ENCODE assay signal across 18 mouse cellular contexts in the genomic region with DNA sequence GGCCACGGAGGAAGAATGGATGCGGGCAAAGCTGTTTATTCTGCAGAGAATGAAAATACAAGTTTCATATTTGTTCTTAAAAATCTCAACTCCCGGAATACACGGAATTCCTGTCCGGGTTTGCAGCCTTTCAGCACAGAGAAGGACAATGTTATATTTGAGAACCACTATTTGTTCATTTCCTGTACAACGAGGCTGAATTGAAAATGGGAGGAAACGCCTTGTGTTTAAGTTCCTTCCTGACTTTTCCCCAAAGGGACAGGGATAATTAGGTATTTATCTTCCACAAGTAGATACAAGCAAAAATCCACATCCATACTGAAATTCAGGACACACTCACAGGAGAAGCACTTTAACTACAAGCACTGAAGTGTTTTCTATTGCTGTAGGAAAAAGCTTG. TPM values are rescaled to one million over a fixed set of nuclear protein-coding genes. Genes with fewer than 3 reads are reported as not detected.
A peak's percentile ranks its signal among the peaks of the same experiment; 100 is the strongest.
DNase-seq lines count a peak whose midpoint lies in the region; ATAC-seq lines count a peak whose summit lies in the region.
"Had no signal": no experiment of that assay in that cellular context is flagged by ENCODE, and none has a peak within 500 bp of the region (broad histone marks: within the 10 kb centered on the region; RNA-seq: fewer than 3 reads in every experiment).

No protein-coding gene starts in this region.

- H3K4me2 ChIP-seq in embryonic facial prominence, embryonic 11.5 days (ENCODE audit: low read depth, low read length) = no peak overlapping the region
- H3K4me2 ChIP-seq in lung, embryonic 16.5 days (ENCODE audit: low read depth, low read length) = peak overlapping the region; percentile 12; the same call in 1 of the 2 replicates
- peak overlapping the region; percentile 21; the same call in 1 of the 2 replicates for H3K4me2 ChIP-seq in heart, embryonic 16.5 days (ENCODE audit: low read depth, low read length)
- H3K4me2 ChIP-seq: embryonic facial prominence, embryonic 15.5 days; limb, embryonic 12.5 days had no signal

- no peak overlapping the region for H3K4me3 ChIP-seq in embryonic facial prominence, embryonic 11.5 days (ENCODE audit: low read depth, low read length)
- H3K4me3 ChIP-seq in embryonic facial prominence, embryonic 10.5 days = no peak overlapping the region
- H3K4me3 ChIP-seq in lung, embryonic 16.5 days (ENCODE audit: low read length) = no peak overlapping the region
- no peak overlapping the region for H3K4me3 ChIP-seq in heart, embryonic 16.5 days (ENCODE audit: low read length)
- H3K4me3 ChIP-seq: embryonic facial prominence, embryonic 15.5 days; limb, embryonic 12.5 days had no signal

- no peaks in the 10 kb centered on the region for H3K9me3 ChIP-seq in embryonic facial prominence, embryonic 11.5 days (replicated peaks; ENCODE audit: control insufficient read depth, low read length)
- no peaks in the 10 kb centered on the region for H3K9me3 ChIP-seq in embryonic facial prominence, embryonic 10.5 days
- no peaks in the 10 kb centered on the region for H3K9me3 ChIP-seq in lung, embryonic 16.5 days (ENCODE audit: control insufficient read depth, low read length)
- no peaks in the 10 kb centered on the region for H3K9me3 ChIP-seq in heart, embryonic 16.5 days (replicated peaks; ENCODE audit: control insufficient read depth, low read length)
- H3K9me3 ChIP-seq: embryonic facial prominence, embryonic 15.5 days; limb, embryonic 12.5 days had no signal

- no peaks in the 10 kb centered on the region for H3K36me3 ChIP-seq in embryonic facial prominence, embryonic 11.5 days (replicated peaks; ENCODE audit: control insufficient read depth, insufficient read depth, low read depth, low read length)
- H3K36me3 ChIP-seq in embryonic facial prominence, embryonic 10.5 days (replicated peaks) = no peaks in the 10 kb centered on the region
- H3K36me3 ChIP-seq in lung, embryonic 16.5 days (ENCODE audit: control insufficient read depth, insufficient read depth, low read length) = no peaks in the 10 kb centered on the region
- H3K36me3 ChIP-seq in heart, embryonic 16.5 days (ENCODE audit: control insufficient read depth, insufficient read depth) = no peaks in the 10 kb centered on the region
- H3K36me3 ChIP-seq: embryonic facial prominence, embryonic 15.5 days; limb, embryonic 12.5 days had no signal

- no peaks in the 10 kb centered on the region for H3K27me3 ChIP-seq in embryonic facial prominence, embryonic 11.5 days (ENCODE audit: control insufficient read depth, insufficient read depth, low read length)
- no peaks in the 10 kb centered on the region for H3K27me3 ChIP-seq in embryonic facial prominence, embryonic 10.5 days (replicated peaks; ENCODE audit: low read depth, poor library complexity, severe bottlenecking)
- H3K27me3 ChIP-seq in lung, embryonic 16.5 days (ENCODE audit: control insufficient read depth, insufficient read depth, low read depth, low read length) = no peaks in the 10 kb centered on the region
- H3K27me3 ChIP-seq in heart, embryonic 16.5 days (ENCODE audit: control insufficient read depth, insufficient read depth, low read length) = no peaks in the 10 kb centered on the region
- H3K27me3 ChIP-seq: CH12.LX; embryonic facial prominence, embryonic 15.5 days; limb, embryonic 12.5 days had no signal

- H3K9ac ChIP-seq in embryonic facial prominence, embryonic 11.5 days (replicated peaks; ENCODE audit: low read length) = no peak overlapping the region
- H3K9ac ChIP-seq in lung, embryonic 16.5 days (ENCODE audit: low read length) = no peak overlapping the region
- no peak overlapping the region for H3K9ac ChIP-seq in heart, embryonic 16.5 days (ENCODE audit: low read length)
- H3K9ac ChIP-seq: embryonic facial prominence, embryonic 15.5 days; limb, embryonic 12.5 days had no signal

- no peaks in the 10 kb centered on the region for H3K4me1 ChIP-seq in embryonic facial prominence, embryonic 11.5 days (ENCODE audit: control insufficient read depth, insufficient read depth, low read length)
- peaks cover 15% of the 10 kb centered on the region for H3K4me1 ChIP-seq in embryonic facial prominence, embryonic 10.5 days
- no peaks in the 10 kb centered on the region for H3K4me1 ChIP-seq in lung, embryonic 16.5 days (replicated peaks; ENCODE audit: control insufficient read depth, insufficient read depth, low read length)
- no peaks in the 10 kb centered on the region for H3K4me1 ChIP-seq in heart, embryonic 16.5 days (ENCODE audit: control insufficient read depth, insufficient read depth, low read length)
- H3K4me1 ChIP-seq: embryonic facial prominence, embryonic 15.5 days had no signal

- WGBS in embryonic facial prominence, embryonic 11.5 days = 36% methylated on average over 7 of the region's 7 CpGs
- 59% methylated on average over 7 of the region's 7 CpGs for WGBS in embryonic facial prominence, embryonic 10.5 days
- 34% methylated on average over 7 of the region's 7 CpGs for WGBS in lung, embryonic 16.5 days
- 52% methylated on average over 7 of the region's 7 CpGs for WGBS in heart, embryonic 16.5 days

- no peak for ATAC-seq in embryonic facial prominence, embryonic 11.5 days (replicated peaks; ENCODE audit: insufficient number of reproducible peaks, low FRiP score, low TSS enrichment, low read depth)
- ATAC-seq in lung, embryonic 16.5 days (ENCODE audit: low read depth) = no peak
- ATAC-seq in heart, embryonic 16.5 days (replicated peaks; ENCODE audit: extremely low read depth, insufficient read depth, low FRiP score) = peak; percentile 28; the same call in 1 of the 2 replicates
- no peak for ATAC-seq in erythroid progenitor cell, adult 5-6 weeks (replicated peaks; ENCODE audit: low FRiP score, poor library complexity, severe bottlenecking)
- ATAC-seq: forebrain, embryonic 14.5 days had no signal

- peak; percentile 17 for DNase-seq in embryonic facial prominence, embryonic 11.5 days (ENCODE audit: low spot score)
- no peak for DNase-seq in embryonic facial prominence, embryonic 10.5 days (ENCODE audit: low spot score)
- no peak for DNase-seq in lung, postnatal 4 days
- DNase-seq in kidney, postnatal 10 days = peak; percentile 11
- no peak for DNase-seq in spleen, postnatal 10 days (ENCODE audit: low spot score in 2 of 2)
- DNase-seq: cerebellum, adult 11 months; cerebellum, postnatal 36 days; midbrain, embryonic 14.5 days; right cerebral cortex, postnatal 14 days; thymus, postnatal 14 days had no signal

- H3K27ac ChIP-seq in embryonic facial prominence, embryonic 11.5 days (replicated peaks; ENCODE audit: low read depth, low read length) = no peak overlapping the region
- H3K27ac ChIP-seq in embryonic facial prominence, embryonic 10.5 days (replicated peaks) = no peak overlapping the region
- H3K27ac ChIP-seq in lung, embryonic 16.5 days (ENCODE audit: low read length) = peak overlapping the region; percentile 11; the same call in 1 of the 2 replicates
- peak overlapping the region; percentile 77 for H3K27ac ChIP-seq in heart, embryonic 16.5 days (ENCODE audit: low read length)
- H3K27ac ChIP-seq: embryonic facial prominence, embryonic 15.5 days; limb, embryonic 12.5 days; macrophage had no signal

RNA-seq across cellular contexts. Expression of a gene that starts 31.4 kb away (rescaled TPM):
- 10.9 and 13.7 TPM in 2 replicates for polyA plus RNA-seq in embryonic facial prominence, embryonic 11.5 days (2014; fragmentation: Nextera tagmentation; extraction: Ambion mirVana)
- polyA plus RNA-seq in embryonic facial prominence, embryonic 10.5 days (2016; fragmentation: Nextera tagmentation; extraction: Ambion mirVana) = 5.8 and 6.1 TPM in 2 replicates
- polyA plus RNA-seq in lung, embryonic 16.5 days (2015; fragmentation: Nextera tagmentation; extraction: Ambion mirVana) = 3.6 and 3.8 TPM in 2 replicates
- polyA plus RNA-seq in heart, embryonic 16.5 days (2015; fragmentation: Nextera tagmentation; extraction: Ambion mirVana) = 3.2 and 3.9 TPM in 2 replicates
- total RNA-seq in erythroid progenitor cell, adult 5-6 weeks (2015; ENCODE audit: low replicate concordance) = 5.9 and 11.9 TPM in 2 replicates
- total RNA-seq in erythroid progenitor cell, adult 5-6 weeks (2017; ENCODE audit: low replicate concordance) = 1.8 TPM in 1 of 2 replicates, not detected in the other

RNA-seq across cellular contexts. Expression of a gene that starts 41.8 kb away (rescaled TPM):
- polyA plus RNA-seq in embryonic facial prominence, embryonic 11.5 days (2014; fragmentation: Nextera tagmentation; extraction: Ambion mirVana) = 25.7 and 27.6 TPM in 2 replicates
- 20.9 and 21.9 TPM in 2 replicates for polyA plus RNA-seq in embryonic facial prominence, embryonic 10.5 days (2016; fragmentation: Nextera tagmentation; extraction: Ambion mirVana)
- polyA plus RNA-seq in lung, embryonic 16.5 days (2015; fragmentation: Nextera tagmentation; extraction: Ambion mirVana) = 17.7 and 18.1 TPM in 2 replicates
- polyA plus RNA-seq in heart, embryonic 16.5 days (2015; fragmentation: Nextera tagmentation; extraction: Ambion mirVana) = 14.4 and 14.9 TPM in 2 replicates
- 2.1 and 2.9 TPM in 2 replicates for total RNA-seq in erythroid progenitor cell, adult 5-6 weeks (2015; ENCODE audit: low replicate concordance)
- 4.9 and 5.8 TPM in 2 replicates for total RNA-seq in erythroid progenitor cell, adult 5-6 weeks (2017; ENCODE audit: low replicate concordance)

Comparison
In these comparisons a context has a peak if more than half of its experiments do, and no peak if none do; other contexts are left out.
1. DNase-seq: peak in embryonic facial prominence, embryonic 11.5 days (single experiment) and kidney, postnatal 10 days (single experiment); none in embryonic facial prominence, embryonic 10.5 days (single experiment), lung, postnatal 4 days (0 of 2) and spleen, postnatal 10 days (0 of 2).
2. H3K27ac ChIP-seq: peak in lung, embryonic 16.5 days (single experiment) and heart, embryonic 16.5 days (single experiment); none in embryonic facial prominence, embryonic 11.5 days (single experiment) and embryonic facial prominence, embryonic 10.5 days (single experiment).